Mouse (Mus musculus) E14TG2a.4 (cell line): ENCODE results near the gene Drap1.

Source experiments
- CTCF ChIP-seq: conservative IDR thresholded peaks from 2 replicates; pipeline ENCODE4 v1.5.1; 2014; ENCODE audit warnings: low read length
- NANOG ChIP-seq: IDR thresholded peaks from 2 replicates; pipeline ENCODE4 v1.6.1; 2014; ENCODE audit warnings: borderline replicate concordance, low read length, mixed read lengths
- POU5F1 ChIP-seq: IDR thresholded peaks from 2 replicates; pipeline ENCODE4 v1.6.1; 2014; ENCODE audit warnings: low read length, borderline replicate concordance

DNA sequence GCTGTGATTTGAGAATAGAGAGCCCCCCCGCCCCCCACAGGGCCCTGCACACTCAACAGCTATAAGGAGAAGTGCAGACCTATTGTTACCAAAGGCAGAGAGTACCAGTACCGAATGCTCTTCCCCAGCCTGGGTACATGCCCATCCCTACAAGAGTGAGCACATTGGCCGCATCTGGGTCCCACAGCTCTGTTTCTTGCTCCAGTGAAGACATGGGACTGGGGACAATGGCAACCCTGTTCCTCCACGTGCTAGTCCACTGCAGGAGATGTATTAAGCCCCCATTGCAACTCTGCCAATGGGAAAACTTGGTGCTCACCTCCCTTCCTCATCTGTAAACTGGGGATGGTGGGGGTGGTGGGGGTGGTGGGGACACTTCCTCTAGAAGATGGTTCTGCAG lies 10.9 kb downstream of the Drap1 start:
- TF ChIP-seq CTCF (no peak), NANOG (no peak), POU5F1 (no peak)
